Mouse (Mus musculus) bone marrow, adult 2 months (tissue): ENCODE results near the gene Rhobtb1.

Source experiments
- CTCF ChIP-seq: fragments of 200-500 bp; IDR thresholded peaks from 2 replicates; pipeline ENCODE4 v1.5.1; 2011; ENCODE audit warnings: low read length, control low read depth; ENCODE audit not compliant: control insufficient read depth, insufficient read depth
- POLR2A ChIP-seq: fragments of 200-500 bp; IDR thresholded peaks from 2 replicates; pipeline ENCODE4 v1.6.1; 2011; ENCODE audit warnings: low read depth, mild to moderate bottlenecking, control low read depth, low read length, borderline replicate concordance; ENCODE audit not compliant: control insufficient read depth

DNA sequence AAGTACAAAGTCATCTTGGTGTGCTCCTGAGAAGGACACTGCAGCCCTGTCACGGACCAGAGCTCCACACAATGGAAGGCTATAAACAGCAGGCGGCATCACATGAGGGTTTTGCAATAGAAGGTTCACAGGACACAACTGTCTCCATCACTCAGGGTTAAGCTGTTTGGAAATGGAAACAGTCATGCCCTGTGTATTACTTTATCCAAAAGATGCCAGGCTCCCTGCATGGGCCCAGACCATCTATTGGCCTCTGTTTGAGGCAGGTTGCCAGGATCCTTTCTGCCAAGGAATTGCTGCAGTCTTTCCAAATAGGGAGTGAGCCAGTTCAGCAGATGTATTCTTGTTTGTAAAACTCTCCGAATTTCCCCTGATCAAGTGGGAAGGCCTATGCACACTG is 175.2 kb downstream of the Rhobtb1 start:
- TF ChIP-seq CTCF: no peak
- no peak for TF ChIP-seq POLR2A
